23 mouse cellular contexts compared by ENCODE assay signal in genomic region chr2:31790728-31791251, GRCm38 (mm10). TPM values are rescaled to one million over a fixed set of nuclear protein-coding genes. Genes with fewer than 3 reads are reported as not detected.
DNase-seq lines count a peak whose midpoint lies in the region; ATAC-seq lines count a peak whose summit lies in the region.
"Had no signal": no experiment of that assay in that cellular context is flagged by ENCODE, and none has a peak within 500 bp of the region (broad histone marks: within the 10 kb centered on the region; RNA-seq: fewer than 3 reads in every experiment).

No protein-coding gene starts in this region.

- peaks cover 63% of the 10 kb centered on the region for H3K36me3 ChIP-seq in hindbrain, embryonic 14.5 days (replicated peaks; ENCODE audit: control insufficient read depth, insufficient read depth)
- peaks cover 86% of the 10 kb centered on the region for H3K36me3 ChIP-seq in hindbrain, embryonic 12.5 days
- peaks cover 79% of the 10 kb centered on the region for H3K36me3 ChIP-seq in midbrain, embryonic 13.5 days
- peaks cover 99% of the 10 kb centered on the region for H3K36me3 ChIP-seq in midbrain, embryonic 10.5 days

- H3K9me3 ChIP-seq in hindbrain, embryonic 14.5 days (ENCODE audit: control insufficient read depth, low read length), result no peaks in the 10 kb centered on the region
- no peaks in the 10 kb centered on the region for H3K9me3 ChIP-seq in hindbrain, embryonic 12.5 days (replicated peaks)
- no peaks in the 10 kb centered on the region for H3K9me3 ChIP-seq in midbrain, embryonic 13.5 days
- no peaks in the 10 kb centered on the region for H3K9me3 ChIP-seq in midbrain, embryonic 10.5 days (replicated peaks)
- H3K9me3 ChIP-seq: embryonic facial prominence, embryonic 15.5 days; megakaryocyte, embryonic 14.5 days had no signal

- 76% methylated on average over 13 of the region's 13 CpGs for WGBS in hindbrain, embryonic 14.5 days
- 86% methylated on average over 13 of the region's 13 CpGs for WGBS in hindbrain, embryonic 12.5 days
- WGBS in midbrain, embryonic 13.5 days, result 71% methylated on average over 13 of the region's 13 CpGs
- 84% methylated on average over 13 of the region's 13 CpGs for WGBS in midbrain, embryonic 10.5 days

- intact Hi-C loops in left cerebral cortex, postnatal 25 days (cut with DNase I), result no loop called here

- H3K9ac ChIP-seq in hindbrain, embryonic 14.5 days, result no peak overlapping the region
- H3K9ac ChIP-seq in hindbrain, embryonic 12.5 days, result no peak overlapping the region
- no peak overlapping the region for H3K9ac ChIP-seq in midbrain, embryonic 13.5 days (replicated peaks)
- H3K9ac ChIP-seq: embryonic facial prominence, embryonic 15.5 days had no signal

- H3K27me3 ChIP-seq in hindbrain, embryonic 14.5 days (ENCODE audit: control insufficient read depth, insufficient read depth, low read length), result no peaks in the 10 kb centered on the region
- no peaks in the 10 kb centered on the region for H3K27me3 ChIP-seq in hindbrain, embryonic 12.5 days
- H3K27me3 ChIP-seq in midbrain, embryonic 13.5 days, result no peaks in the 10 kb centered on the region
- no peaks in the 10 kb centered on the region for H3K27me3 ChIP-seq in midbrain, embryonic 10.5 days (ENCODE audit: low read depth, poor library complexity, severe bottlenecking)
- H3K27me3 ChIP-seq: embryonic facial prominence, embryonic 15.5 days; megakaryocyte, embryonic 14.5 days had no signal

- ATAC-seq in hindbrain, embryonic 14.5 days (ENCODE audit: low FRiP score), result no peak
- no peak for ATAC-seq in hindbrain, embryonic 12.5 days (ENCODE audit: low FRiP score)
- ATAC-seq in midbrain, embryonic 13.5 days, result 0 out of 2 replicates have a peak, but pooled peaks have one; percentile 29
- ATAC-seq: intestine, embryonic 16.5 days had no signal

- H3K4me1 ChIP-seq in hindbrain, embryonic 14.5 days (replicated peaks; ENCODE audit: control insufficient read depth, insufficient read depth, low read length), result no peaks in the 10 kb centered on the region
- H3K4me1 ChIP-seq in hindbrain, embryonic 12.5 days, result no peaks in the 10 kb centered on the region
- peaks cover 14% of the 10 kb centered on the region for H3K4me1 ChIP-seq in midbrain, embryonic 13.5 days (replicated peaks)
- peaks cover 13% of the 10 kb centered on the region; the same call in 1 of the 2 replicates for H3K4me1 ChIP-seq in midbrain, embryonic 10.5 days
- H3K4me1 ChIP-seq: embryonic facial prominence, embryonic 15.5 days; megakaryocyte, embryonic 14.5 days had no signal

- H3K27ac ChIP-seq in hindbrain, embryonic 14.5 days, result 0 out of 2 replicates have a peak overlapping the region, but pooled peaks have one; percentile 0
- H3K27ac ChIP-seq in hindbrain, embryonic 12.5 days, result no peak overlapping the region
- H3K27ac ChIP-seq in midbrain, embryonic 13.5 days, result peak overlapping the region; percentile 64
- no peak overlapping the region for H3K27ac ChIP-seq in midbrain, embryonic 10.5 days (replicated peaks)
- H3K27ac ChIP-seq: embryonic facial prominence, embryonic 15.5 days; stomach, postnatal 0 days had no signal

- no peak overlapping the region for H3K4me3 ChIP-seq in hindbrain, embryonic 14.5 days (replicated peaks; ENCODE audit: low read length)
- H3K4me3 ChIP-seq in hindbrain, embryonic 12.5 days, result no peak overlapping the region
- H3K4me3 ChIP-seq in midbrain, embryonic 13.5 days (replicated peaks), result no peak overlapping the region
- no peak overlapping the region for H3K4me3 ChIP-seq in midbrain, embryonic 10.5 days
- H3K4me3 ChIP-seq: embryonic facial prominence, embryonic 15.5 days; megakaryocyte, embryonic 14.5 days; myocyte had no signal

- DNase-seq in hindbrain, embryonic 14.5 days (ENCODE audit: low spot score), result no peak
- DNase-seq in midbrain, embryonic 10.5 days (ENCODE audit: low spot score), result no peak
- peak; percentile 25 to 62 for DNase-seq in kidney, postnatal 25 days
- no peak for DNase-seq in left cerebral cortex, postnatal 25 days (ENCODE audit: low spot score in 2 of 2)
- DNase-seq in ovary, adult 18-20 months (ENCODE audit: low spot score), result no peak
- DNase-seq: adrenal gland, adult 2 months; cerebellum, adult 2 months; cerebellum, postnatal 36 days; left cerebral cortex, postnatal 4 days; lung, adult 18-20 months; lung, postnatal 14 days had no signal

- H3K4me2 ChIP-seq in hindbrain, embryonic 14.5 days (replicated peaks), result no peak overlapping the region
- no peak overlapping the region for H3K4me2 ChIP-seq in hindbrain, embryonic 12.5 days (replicated peaks)
- no peak overlapping the region for H3K4me2 ChIP-seq in midbrain, embryonic 13.5 days (replicated peaks)
- H3K4me2 ChIP-seq: embryonic facial prominence, embryonic 15.5 days had no signal

RNA-seq across cellular contexts. Expression of gene Qrfp, which starts 19.6 kb away (rescaled TPM):
- polyA plus RNA-seq in hindbrain, embryonic 14.5 days (2014; fragmentation: Nextera tagmentation; extraction: Ambion mirVana), result not detected in 2 replicates
- polyA plus RNA-seq in hindbrain, embryonic 12.5 days (2016; fragmentation: Nextera tagmentation; extraction: Ambion mirVana), result 0.10 and 0.18 TPM in 2 replicates
- polyA plus RNA-seq in midbrain, embryonic 13.5 days (2015; fragmentation: Nextera tagmentation; extraction: Ambion mirVana), result 0.06 and 0.12 TPM in 2 replicates
- 0.05 and 0.17 TPM in 2 replicates for polyA plus RNA-seq in midbrain, embryonic 10.5 days (2016; fragmentation: Nextera tagmentation; extraction: Ambion mirVana)
- total RNA-seq in left cerebral cortex, postnatal 25 days (2021), result not detected
- total RNA-seq: adrenal gland, adult 2 months; gastrocnemius, postnatal 4 days; left cerebral cortex, adult 18-20 months; left cerebral cortex, postnatal 4 days; liver, adult 2 months had no signal
- polyA plus RNA-seq: adrenal gland, adult 2 months; cerebellum, adult 2 months; intestine, embryonic 16.5 days; liver, adult 2 months had no signal

RNA-seq across cellular contexts. Expression of gene Fibcd1, which starts 55.0 kb away (rescaled TPM):
- 5.0 and 5.6 TPM in 2 replicates for polyA plus RNA-seq in hindbrain, embryonic 14.5 days (2014; fragmentation: Nextera tagmentation; extraction: Ambion mirVana)
- polyA plus RNA-seq in hindbrain, embryonic 12.5 days (2016; fragmentation: Nextera tagmentation; extraction: Ambion mirVana), result 3.7 and 4.4 TPM in 2 replicates
- polyA plus RNA-seq in midbrain, embryonic 13.5 days (2015; fragmentation: Nextera tagmentation; extraction: Ambion mirVana), result 8.4 and 11.2 TPM in 2 replicates
- polyA plus RNA-seq in midbrain, embryonic 10.5 days (2016; fragmentation: Nextera tagmentation; extraction: Ambion mirVana), result 1.2 and 1.5 TPM in 2 replicates
- 10 to 100 TPM in 1 of 2 experiments, 1 to 10 TPM in 1; 9.1 to 10.4 TPM for total RNA-seq in left cerebral cortex, postnatal 25 days (2021)
- total RNA-seq: adrenal gland, adult 2 months; liver, adult 2 months; neutrophil, adult 5-6 weeks had no signal
- polyA plus RNA-seq: heart, postnatal 0 days; liver, adult 2 months had no signal

Comparison
In these comparisons a context has a peak if more than half of its experiments do, and no peak if none do; other contexts are left out.
1. H3K27ac ChIP-seq: peak in hindbrain, embryonic 14.5 days (single experiment) and midbrain, embryonic 13.5 days (single experiment); none in hindbrain, embryonic 12.5 days (single experiment) and midbrain, embryonic 10.5 days (single experiment).
2. DNase-seq: peak in kidney, postnatal 25 days (2 of 2); none in hindbrain, embryonic 14.5 days (single experiment), midbrain, embryonic 10.5 days (single experiment), left cerebral cortex, postnatal 25 days (0 of 2) and ovary, adult 18-20 months (single experiment).